Mouse (Mus musculus) bone marrow macrophage, adult 2 months (primary cell): ENCODE results near the gene A530032D15Rik.
"Not testable (repeated sequence)": the region's sequence is repeated elsewhere in the genome, so short reads cannot be mapped to it uniquely, and the experiment has no call there.

Experiments used
- CTCF ChIP-seq: IDR thresholded peaks from 2 replicates; pipeline ENCODE4 v1.5.1; 2012; ENCODE audit warnings: low read depth, mild to moderate bottlenecking, low read length, moderate library complexity
- POLR2A ChIP-seq: IDR thresholded peaks from 2 replicates; pipeline ENCODE4 v1.6.1; 2012; ENCODE audit warnings: mild to moderate bottlenecking, low read depth, low read length, borderline replicate concordance

DNA sequence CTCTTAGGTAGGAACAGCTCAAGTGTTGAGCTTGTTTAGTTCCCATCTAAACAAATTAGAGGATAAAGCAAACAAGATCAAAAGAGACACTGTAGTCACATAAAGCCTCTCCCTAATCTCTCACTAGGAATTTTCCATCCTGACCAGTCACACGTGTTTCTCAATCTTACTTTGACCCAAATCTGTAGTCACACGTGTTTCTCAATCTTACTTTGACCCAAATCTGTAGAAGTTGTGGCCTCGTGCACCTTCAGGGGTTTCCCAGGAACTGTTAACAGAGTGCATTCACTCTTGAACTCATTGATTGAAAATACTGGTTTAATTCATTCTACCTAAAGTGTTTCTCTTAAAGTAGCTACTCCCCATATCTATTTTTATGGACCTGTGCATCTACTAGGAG is 36.6 kb downstream of the A530032D15Rik start:
- TF ChIP-seq CTCF, POLR2A: not testable (repeated sequence)
